Mouse (Mus musculus) left cerebral cortex, adult 11 months (tissue): ENCODE data around the gene Tgfa.

Experiments
- DNase-seq: peaks from one replicate; pipeline ENCODE4 v3.0.0; 2022; ENCODE audit warnings: low spot score

Gene Tgfa

DNA sequence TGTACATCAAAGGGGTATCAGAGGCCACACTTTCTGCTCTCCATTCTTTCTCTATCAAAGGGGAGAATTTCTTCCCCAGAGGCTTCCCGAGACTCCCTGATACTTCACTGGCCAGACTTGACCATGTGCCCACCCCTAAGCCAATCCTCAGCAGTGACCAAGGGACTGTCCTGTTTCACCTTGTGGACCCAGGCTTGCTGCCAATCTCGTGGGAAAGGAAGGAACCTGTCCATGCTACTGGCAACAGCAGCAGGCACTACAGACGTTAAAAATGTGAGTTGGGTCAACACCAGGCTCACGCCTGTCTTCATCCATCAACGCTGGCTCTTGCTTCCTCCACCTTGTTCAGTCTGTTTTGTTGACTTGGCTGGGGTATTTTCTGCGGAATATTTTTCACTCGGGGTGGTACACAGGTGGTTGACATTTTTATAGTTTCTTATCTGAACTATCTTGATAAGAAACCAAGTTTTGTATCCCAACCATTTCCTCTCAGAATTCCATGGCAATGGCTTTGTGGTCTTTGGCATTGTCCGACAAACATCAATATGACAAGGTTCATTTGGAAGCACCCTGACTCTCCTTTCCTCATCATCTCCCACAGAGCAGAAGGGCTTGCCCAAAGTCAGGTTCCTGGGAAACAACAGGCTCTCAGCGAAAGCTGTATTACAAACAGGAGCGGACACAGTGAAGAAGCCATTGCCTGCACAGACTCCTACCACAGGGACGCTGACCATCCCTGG is 6.1 kb upstream of the Tgfa start:
- DNase-seq: no peak

DNA sequence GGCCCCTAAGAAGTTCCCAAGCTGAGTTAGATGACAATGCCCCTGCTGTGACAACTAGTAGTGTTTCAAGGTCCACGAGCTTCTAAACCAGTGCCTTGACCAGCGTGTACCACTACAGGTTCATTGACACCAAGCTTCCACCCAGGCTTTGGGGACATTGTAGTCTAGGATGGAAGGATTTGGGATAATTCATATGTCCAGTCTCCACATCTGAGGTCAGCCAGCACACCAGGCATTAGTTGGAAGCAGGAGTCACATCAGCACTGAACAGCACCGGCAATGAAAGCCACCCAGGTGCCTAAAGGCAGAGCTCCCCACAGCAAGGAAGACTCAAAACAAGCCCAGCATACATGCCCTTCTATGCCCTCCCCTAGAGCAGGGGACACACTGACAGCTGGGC is 4.4 kb upstream of the Tgfa start:
- no peak for DNase-seq

DNA sequence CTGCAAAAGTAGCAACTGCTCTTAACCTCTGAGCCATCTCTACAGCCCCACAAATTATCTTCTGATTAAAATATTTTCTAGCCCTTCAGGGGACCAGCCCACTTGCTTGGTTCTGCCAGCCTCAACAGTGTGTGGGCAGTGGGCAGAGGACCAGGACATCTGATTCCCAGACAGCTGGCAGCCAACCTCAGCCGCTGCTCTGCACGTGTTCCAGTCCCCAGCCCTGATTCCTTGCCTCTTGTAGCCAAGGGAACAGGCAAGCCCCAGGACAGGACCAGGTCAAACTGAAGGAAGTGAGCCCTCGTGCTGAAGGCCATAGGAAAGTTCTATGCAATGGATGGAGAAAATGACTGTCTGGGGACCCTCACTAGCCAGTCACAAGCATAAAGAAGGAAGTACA is 2.0 kb upstream of the Tgfa start:
- DNase-seq: no peak

DNA sequence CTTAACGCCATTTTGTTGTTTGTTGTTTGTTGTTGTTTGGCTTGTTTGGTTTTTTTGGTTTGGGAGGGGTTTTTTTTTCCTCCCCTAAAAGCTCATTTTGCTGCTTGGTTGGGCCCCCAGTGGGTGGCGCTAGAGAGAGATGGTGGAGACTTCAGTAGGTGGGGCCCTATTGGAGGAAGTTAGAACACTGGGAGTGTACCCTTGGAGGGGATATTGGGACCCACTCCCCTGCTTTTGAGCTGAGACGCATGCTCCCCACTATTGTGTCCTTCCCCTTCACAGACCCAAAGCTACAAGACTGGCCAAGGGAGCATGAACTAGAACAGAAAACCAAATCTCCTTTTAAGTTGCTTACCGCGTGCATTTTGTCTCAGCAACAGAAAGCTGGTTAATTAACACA is 1.1 kb upstream of the Tgfa start:
- no peak for DNase-seq

DNA sequence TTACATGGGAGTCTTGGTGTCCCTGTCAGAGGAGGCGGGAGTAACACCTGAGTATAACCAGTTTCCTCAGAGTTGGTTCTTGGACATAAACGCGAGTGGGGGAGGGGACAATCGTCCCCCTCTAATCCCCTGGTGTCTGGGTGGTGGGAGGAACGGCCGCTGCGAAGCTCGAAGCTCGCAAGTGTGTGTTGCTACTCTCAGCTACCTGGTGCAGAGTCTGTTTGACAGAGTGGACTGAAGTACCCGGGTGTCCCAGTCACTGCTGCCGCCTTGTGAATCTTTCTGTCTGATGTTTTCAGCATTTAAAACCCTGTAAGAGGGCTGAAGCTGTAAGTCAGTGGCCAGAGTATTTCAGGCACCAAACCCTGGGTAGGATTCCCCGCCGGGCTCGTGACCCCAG is 1.0 kb downstream of the Tgfa start:
- DNase-seq: no peak

DNA sequence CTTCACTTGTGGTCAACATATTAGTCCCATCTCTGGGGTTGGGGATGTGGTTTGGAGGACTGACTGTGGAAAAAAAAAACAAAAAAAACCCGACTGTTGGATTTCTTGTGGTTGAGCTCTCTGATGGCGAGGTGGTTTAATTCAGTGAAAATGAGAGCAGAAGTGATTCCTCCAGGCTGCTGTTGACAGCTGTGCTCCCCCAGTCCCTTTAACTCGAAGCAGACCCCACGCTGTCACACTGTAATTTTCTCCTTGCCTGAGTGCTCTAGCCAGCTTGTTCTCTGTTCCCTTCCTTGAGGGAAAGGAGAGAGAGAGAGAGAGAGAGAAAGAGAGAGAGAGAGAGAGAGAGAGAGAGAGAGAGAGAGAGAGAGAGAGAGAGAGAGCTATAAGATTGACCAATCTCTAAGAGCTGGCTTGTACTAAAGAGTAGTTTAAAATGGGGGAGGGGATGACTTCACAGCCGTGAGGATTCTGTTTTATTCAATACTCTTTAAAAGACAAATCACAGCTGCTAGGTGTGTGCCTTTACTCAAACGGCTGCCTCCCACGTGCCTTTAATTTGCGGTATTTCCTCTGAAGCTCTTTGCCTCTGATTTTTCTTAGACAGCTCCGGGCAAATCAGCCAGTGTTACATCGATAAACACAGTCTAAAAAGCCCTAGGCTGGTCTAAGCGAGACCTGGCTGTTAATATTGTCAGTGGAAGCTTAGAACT is 2.3 kb downstream of the Tgfa start:
- DNase-seq: no peak

DNA sequence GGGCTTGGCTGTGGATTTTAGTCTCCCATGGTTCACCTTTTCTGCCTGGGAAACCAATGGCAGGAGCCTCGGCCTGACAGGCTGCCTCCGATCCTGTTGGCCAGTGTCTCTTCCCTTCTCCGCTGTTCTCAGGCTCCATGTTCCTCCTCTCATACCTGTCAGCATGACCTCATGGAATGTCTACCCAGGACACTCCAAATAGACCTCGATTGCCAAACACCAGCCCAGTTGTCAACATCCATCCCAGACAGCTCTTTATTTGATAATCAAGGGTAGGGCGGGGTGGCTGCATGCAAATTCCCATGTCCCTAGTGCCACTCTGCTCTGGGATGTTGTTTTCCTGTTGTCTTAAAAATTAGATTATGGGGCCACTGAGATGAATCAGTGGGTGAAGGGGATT is 5.9 kb downstream of the Tgfa start:
- no peak for DNase-seq

DNA sequence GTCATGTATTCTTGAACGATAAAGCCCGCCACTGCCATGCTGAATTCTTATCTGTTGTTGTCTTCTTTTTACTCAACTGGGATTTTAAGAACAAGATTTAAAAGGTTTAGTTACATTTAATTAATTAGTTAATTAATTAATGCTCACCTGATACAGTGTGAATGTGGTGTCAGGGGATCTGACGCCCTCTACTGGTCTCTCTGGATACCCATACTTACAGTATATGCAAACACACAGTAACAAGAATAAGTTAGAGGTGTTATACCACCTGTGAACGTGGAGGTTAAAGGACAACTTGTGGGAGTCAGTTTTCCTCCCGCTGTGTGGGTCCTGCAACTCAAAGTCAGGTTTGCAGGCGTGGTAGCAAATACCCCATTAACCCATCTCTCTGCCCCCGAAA is 8.1 kb downstream of the Tgfa start:
- no peak for DNase-seq

DNA sequence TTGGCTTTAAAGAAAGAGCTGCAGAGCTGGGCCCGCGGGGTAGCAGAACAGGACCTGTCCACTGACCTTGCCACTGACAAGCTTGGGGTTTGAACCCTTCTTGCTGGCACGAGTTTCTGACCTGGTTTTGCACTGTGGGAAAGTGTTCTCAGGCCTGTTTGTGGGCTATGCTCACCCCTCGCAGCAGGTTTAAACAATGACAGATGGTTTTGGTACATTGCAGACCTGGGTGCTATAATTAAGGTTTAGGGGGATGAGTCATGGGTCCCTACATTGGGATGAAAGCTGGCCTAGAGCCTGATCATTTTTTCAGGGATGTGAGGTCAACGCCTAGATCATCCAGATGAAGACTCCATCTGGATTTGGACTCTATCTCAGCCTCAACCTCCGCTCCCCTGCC is 11.0 kb downstream of the Tgfa start:
- DNase-seq: no peak

DNA sequence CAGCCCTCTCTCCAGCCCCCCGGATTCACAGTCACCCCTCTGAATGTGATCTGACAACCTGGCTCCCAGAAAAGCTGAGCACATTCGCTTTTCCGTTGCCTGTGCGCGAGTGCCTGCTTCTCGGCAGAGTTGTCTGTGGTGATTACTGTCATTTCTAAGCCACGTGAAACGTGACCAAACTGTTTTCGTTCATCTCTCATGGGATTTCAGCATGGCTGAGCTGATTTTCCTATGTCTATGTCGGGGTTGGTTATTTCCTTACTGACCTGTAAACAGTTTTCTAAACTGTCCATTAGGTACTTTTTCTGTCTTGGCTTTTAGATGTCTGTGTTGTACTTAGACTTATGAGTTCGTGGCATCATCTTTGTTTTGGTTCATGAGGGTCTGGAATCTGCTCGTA is 12.0 kb downstream of the Tgfa start:
- no peak for DNase-seq

DNA sequence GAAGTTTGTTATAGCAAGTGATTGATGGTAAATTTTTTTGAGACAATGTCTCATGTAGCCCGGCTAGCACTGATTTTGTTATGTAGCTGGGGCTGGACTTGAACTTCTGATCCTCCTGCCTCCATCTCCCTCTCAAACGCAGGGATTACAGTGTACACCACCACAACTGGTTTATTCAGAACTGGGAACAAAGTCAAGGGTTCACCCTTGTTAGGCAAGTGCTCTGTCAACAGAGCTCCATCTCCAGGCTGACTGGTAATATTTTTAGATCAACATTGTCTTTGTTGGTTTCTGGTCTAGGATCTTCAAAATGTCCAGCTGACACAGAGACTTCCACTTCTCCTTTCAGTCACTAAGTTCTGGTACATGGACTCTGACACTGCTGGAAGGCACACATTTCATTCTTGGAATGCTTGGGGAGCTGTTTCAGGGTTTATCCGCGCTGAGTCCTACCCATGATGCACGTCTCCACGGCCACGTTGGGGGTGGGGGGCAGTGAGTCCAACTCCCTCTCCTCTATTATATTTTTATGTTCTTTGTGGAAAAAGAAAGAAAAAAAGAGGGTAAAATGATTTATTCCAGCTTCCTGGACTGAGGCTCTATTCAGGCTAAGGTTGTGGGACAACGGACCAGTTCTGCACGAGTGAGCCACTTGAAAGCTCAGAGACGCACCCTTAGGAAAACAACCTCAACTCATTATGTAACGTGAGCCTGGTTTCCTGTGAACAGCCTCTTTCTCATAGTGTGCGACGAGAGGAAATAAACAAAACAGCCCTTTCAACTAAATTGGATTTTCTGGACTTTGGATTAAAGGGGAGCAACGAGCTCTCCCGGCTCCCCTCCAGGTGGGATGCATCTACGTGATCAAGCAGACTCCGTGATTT is 14.4 kb downstream of the Tgfa start:
- no peak for DNase-seq

DNA sequence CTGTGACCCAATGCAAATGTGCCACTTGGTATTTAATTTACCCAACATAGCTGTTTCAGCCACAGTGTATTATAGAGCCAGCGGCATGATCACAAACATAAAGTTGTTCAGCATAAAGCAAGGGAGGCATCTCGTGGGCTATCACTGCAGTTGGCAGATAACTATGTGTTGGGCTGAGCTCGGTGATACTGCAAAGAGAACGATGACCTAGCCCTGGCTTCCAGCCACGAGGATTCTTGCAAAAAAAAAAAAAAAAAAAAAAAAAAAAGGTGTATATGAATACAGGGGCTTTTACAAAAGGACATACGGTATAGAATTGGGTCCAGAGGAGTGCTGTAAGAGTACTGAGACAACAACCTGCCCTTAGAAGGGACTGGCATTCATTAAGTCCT is 15.0 kb downstream of the Tgfa start:
- DNase-seq: no peak

DNA sequence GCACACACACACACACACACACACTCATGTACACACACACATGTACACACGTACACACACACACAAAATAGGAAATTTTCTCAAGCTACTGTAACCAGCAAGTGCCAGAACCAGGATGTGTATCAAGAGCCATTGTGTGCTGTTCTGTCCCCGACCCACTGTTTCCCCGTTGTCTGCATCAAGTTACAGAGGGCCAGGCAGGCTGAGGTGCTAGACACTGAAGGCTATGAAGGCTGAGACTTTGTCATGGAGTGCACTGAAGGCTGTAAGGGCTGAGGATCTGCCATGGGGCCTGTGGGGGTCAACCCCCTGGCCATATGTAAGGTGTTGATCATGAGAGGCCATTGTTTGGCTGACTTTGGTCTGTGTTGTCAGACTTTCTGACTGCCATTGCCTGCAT is 15.6 kb downstream of the Tgfa start:
- no peak for DNase-seq

DNA sequence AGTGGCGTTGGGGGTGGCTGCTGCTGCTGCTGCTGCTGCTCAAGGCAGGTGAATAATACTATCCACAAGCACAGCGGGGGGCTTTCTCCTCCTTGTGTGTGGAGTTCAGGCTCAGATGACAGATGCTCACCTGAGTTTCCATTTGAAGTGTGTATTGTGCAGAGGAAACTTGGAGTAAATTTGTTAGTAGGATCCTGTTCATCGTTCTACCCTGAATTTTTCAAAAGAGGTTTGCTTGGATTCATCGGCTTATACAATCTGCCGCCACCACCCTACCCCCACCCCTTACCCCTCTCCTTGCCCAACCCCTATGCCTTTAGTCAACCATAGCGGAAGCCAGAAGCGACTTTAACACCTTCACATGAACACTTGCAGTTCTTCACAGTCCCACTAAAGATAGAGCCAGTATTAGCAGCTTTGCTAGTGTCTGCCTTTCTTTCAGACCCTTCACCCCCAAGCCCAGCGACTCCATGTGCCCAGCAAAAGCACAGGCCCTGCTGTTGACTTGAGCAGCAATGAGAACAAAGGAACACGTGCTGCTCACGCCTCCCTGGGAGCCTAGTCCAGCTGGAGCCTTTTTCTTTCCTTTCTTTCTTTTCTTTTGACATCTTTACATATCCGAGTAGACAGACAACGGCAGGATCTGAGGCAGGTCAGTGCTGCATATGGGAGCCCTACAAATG is 16.2 kb downstream of the Tgfa start:
- no peak for DNase-seq

DNA sequence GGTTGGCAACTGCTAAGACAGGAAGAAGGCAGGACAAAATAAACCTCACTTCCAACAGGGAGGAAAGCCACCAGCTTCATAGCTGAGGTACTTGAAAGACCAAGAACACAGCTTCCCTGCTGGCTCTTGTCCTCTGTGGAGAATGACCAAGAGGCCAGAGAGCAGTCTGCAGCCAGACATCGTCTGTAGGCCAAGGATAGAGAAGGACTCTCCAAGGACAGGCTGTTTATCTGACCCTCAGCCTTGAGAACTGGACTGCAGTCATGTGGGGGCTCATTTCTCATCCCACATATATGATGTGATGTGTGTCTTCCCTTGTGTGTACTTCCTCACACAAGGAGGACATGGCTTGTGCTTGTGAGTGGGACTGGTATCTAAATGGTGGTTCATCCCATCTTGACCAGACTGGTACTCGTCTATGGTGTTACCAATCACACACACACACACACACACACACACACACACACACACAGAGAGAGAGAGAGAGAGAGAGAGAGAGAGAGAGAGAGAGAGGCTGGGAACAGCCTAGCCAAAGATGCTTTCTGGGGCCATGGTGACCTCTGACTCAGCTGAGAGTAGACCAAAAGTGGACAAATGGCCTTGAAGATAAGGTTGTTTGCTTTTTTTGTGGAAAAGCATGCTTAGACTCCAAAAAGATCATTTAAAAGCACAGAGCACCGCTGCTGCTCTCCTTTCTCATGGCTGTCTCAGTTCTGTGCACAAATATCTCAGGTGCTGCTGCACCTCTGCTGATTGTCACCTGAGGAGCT is 18.0 kb downstream of the Tgfa start:
- no peak for DNase-seq

DNA sequence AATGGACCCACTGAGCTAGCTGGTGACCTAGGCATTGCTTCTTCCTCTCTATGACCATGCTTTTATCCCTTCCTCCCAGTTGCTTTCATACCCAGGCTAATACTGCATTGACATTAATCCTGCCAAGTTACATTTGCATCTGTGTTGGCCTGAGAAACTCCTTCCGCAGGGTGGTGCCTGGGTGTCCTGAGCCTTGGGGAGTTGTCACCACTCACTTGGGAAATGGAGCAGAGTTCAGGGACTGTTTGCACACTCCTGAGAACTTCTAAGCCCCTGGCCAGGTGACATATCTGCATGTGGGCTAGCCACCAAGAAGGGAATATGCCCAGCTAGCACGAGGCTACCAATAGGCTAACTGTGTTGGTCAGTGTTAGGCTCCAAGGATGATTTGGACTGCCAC is 23.0 kb downstream of the Tgfa start:
- DNase-seq: no peak

DNA sequence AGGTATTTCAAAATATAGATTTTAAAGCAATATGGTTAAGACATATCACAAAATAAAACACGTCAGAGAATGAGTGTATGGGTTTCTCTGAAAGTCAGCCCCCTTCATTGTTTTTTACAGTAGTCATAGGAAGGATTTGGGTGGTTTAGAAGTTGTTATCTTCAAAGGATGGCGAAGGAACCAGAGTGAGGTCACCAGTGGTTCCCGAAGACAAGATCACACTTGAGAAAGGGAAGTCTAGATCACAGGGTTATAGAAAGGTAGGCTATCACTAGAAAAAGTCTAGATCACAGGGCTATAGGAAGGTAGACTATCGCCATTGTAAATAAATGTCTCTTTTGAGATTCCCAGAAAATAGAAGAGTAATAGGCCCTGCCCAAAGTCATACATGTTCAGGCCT is 23.7 kb downstream of the Tgfa start:
- DNase-seq: no peak

DNA sequence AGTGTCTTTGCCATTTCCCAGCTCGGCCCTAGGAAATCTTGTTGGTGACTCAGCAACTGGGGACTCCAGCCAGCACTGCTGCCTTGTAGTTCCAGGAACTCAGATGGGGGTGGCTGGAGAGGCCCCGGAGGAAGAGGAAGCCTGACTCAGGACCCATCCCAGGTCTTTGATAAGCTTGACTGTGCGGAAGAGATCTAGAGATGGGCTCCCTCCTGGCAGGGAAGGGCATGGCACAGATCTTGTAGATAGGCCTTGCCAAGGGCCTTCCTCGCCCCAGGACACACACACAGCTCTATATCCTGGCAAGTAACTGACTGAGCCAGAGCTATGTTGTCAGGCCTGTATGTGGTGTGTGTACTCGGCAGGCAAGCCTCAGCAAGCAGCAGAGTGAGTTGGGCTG is 24.5 kb downstream of the Tgfa start:
- DNase-seq: no peak

DNA sequence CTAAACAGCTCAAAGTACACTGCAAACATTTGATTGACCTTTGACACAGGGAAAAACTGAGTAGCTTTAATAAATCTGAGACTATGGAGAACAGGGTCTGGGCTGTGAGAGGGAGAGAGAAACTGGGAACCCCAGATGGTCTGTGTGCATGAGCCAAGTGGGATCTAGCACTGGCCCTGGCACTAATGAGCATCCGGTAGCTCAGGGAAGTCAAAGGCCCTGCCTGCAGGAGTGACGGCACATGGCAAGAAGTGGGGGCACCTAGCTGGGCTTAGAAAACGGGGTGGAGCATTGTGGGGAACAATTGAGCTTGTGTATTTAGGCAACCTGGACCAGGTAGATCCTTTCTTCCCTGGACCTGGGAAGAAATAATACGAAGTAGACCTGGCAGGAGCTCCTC is 25.1 kb downstream of the Tgfa start:
- no peak for DNase-seq

DNA sequence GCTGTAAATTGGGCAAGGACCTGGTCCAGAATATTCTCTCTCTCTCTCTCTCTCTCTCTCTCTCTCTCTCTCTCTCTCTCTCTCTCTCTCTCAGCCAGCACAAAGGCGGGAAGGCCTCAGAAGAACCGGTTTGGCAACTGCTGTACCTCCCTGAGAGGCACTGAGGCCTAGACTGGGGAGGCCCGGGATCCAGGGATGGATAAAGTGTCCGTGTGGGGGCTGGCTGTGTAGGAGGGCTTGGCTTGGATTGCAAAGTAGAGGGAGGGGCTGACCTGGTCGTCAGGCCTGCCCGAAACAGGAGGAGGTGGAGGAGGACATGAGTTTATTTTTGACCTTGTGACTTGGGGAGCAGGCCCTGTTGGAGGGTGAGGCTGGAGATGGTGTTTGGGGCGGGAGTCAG is 27.4 kb downstream of the Tgfa start:
- DNase-seq: no peak

DNA sequence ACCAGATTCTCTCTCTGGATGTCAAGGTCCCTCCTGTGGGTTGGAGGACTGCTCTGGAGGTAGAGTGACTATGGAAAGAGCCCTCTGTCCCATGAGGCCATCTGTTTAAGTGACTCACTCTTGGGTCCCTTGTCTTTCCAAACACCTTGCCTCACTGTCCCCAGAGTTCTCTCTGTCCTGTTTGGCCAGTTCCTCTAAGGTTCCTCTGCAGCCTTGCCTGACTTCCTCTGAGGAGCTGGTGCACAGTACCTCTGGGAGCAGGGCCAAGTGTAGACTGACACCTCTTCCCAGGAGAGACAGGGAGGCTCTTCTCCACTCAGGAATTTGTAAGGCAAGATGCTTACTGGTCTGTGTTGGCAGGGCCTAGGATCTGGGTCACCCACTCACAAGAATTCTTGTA is 30.6 kb downstream of the Tgfa start:
- no peak for DNase-seq

DNA sequence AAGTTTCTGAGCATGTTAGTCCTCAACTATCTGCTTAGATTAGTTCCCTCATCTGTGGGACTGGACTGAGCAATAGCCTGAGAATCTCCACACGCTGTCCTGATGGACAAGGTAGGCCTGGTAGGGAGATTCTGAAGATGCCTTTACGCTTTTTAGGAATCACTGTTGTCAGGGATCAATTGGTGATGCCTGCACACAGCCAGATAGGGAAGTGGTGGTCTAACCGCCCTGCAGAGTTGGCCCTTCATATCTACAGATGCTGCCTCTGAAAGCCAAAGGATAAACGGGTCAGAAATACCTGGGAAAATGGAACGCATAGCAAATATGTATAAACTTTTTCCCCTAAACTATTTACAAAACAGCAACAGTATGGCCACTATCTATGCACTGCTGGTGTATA is 37.3 kb downstream of the Tgfa start:
- no peak for DNase-seq
